Mouse (Mus musculus) heart, postnatal 0 days (tissue): ENCODE measurements around the gene D5Ertd579e. TPM values are rescaled to one million over a fixed set of nuclear protein-coding genes. Genes with fewer than 3 reads are reported as not detected.

Experiments
- ATAC-seq: fragments of 200-750 bp; cut with Nextera tagmentation; 2 replicates; pipeline ENCODE4 v1.8.0; 2017; ENCODE audit warnings: low read depth, moderate number of reproducible peaks, moderate library complexity; ENCODE audit not compliant: insufficient read depth
- DNase-seq: peaks from one replicate; pipeline ENCODE4 v3.0.0-alpha.2; 2016; ENCODE audit warnings: low spot score
- H3K27ac ChIP-seq: fragments of 300-500 bp; sonication (generic); 2 replicates; pipeline ENCODE4 v1.5.1; 2014; ENCODE audit warnings: low read depth, mild to moderate bottlenecking
- H3K27me3 ChIP-seq: fragments of 300-500 bp; sonication (generic); 2 replicates; pipeline ENCODE4 v1.6.1; 2014; ENCODE audit warnings: low read length, mixed read lengths; ENCODE audit not compliant: control insufficient read depth, insufficient read depth
- H3K36me3 ChIP-seq: fragments of 300-500 bp; sonication (generic); replicated peaks from 2 replicates; pipeline ENCODE4 v1.6.1; 2014; ENCODE audit warnings: low read length, mixed read lengths; ENCODE audit not compliant: control insufficient read depth, insufficient read depth
- H3K4me1 ChIP-seq: fragments of 300-500 bp; sonication (generic); 2 replicates; pipeline ENCODE4 v1.6.1; 2014; ENCODE audit warnings: antibody characterized with exemption; ENCODE audit not compliant: control insufficient read depth, insufficient read depth
- H3K4me2 ChIP-seq: fragments of 300-500 bp; sonication (generic); 2 replicates; pipeline ENCODE4 v1.6.1; 2014; ENCODE audit warnings: low read depth, mild to moderate bottlenecking, low read length, moderate library complexity
- H3K4me3 ChIP-seq: fragments of 300-500 bp; sonication (generic); 2 replicates; pipeline ENCODE4 v1.5.1; 2014; ENCODE audit warnings: low read depth, low read length
- H3K9ac ChIP-seq: fragments of 300-500 bp; sonication (generic); replicated peaks from 2 replicates; pipeline ENCODE4 v1.6.1; 2014; ENCODE audit warnings: low read depth, low read length, mixed read lengths
- H3K9me3 ChIP-seq: fragments of 300-500 bp; sonication (generic); replicated peaks from 2 replicates; pipeline ENCODE4 v1.6.1; 2016; ENCODE audit warnings: low read length; ENCODE audit not compliant: control insufficient read depth
- CTCF ChIP-seq: IDR thresholded peaks from 2 replicates; pipeline ENCODE4 v1.5.1; 2016; ENCODE audit warnings: antibody characterized with exemption, control low read depth, low read depth
- EP300 ChIP-seq: IDR thresholded peaks from 2 replicates; pipeline ENCODE4 v1.6.1; 2016; ENCODE audit warnings: antibody characterized with exemption, low read depth
- WGBS: fragments of 180-500 bp; shearing (Covaris S2); extraction: QIAGEN DNeasy Blood & Tissue Kit; methylation state at CpG from one replicate; pipeline ENCODE4 v1.1.7; 2014; 5-methylcytosine and 5-hydroxymethylcytosine counted together
- polyA plus RNA-seq: library from polyadenylated mRNA; unstranded; fragments of >200 nt; fragmentation: Nextera tagmentation; extraction: Ambion mirVana; gene quantifications from 2 replicates; pipeline ENCODE4 v1.2.1, GENCODE M21; 2015
- total RNA-seq: library from RNA; depleted of rRNA; stranded (reverse); fragments of >200 nt; gene quantifications from 2 replicates; pipeline ENCODE4 v1.2.3, GENCODE M21; 2014; ENCODE audit warnings: low replicate concordance

Gene D5Ertd579e
- total and polyA plus RNA-seq, 2 experiments from 2014 or later: 28.5 to 52.6 TPM

DNA sequence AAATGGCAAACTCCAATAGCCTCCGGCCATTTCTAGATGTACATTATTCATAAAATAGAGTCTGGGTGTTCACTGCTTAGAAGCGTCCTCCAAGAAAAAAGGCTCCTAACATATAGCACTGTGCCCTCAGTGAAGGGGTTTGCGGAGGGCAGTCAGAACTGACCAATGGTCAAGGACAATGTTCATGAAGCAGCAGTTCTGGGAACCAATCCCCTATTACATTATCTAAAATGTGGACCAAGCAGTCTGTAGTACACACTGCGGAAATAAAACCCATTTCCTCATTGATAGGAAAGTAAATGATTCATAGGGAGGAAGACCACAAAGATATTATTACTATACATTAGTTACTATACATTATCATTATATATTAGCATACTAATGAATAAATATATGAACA is 135.3 kb downstream of the D5Ertd579e start:
- no peak overlapping the region for H3K4me3 ChIP-seq
- H3K36me3 ChIP-seq: no peaks in the 10 kb centered on the region
- no peaks in the 10 kb centered on the region for H3K27me3 ChIP-seq
- WGBS: 81% methylated on average over 4 of the region's 4 CpGs
- H3K4me2 ChIP-seq: no peak overlapping the region
- peaks cover 12% of the 10 kb centered on the region for H3K4me1 ChIP-seq
- 0 out of 2 replicates have a peak overlapping the region, but pooled peaks have one; percentile 9 for H3K27ac ChIP-seq
- DNase-seq (no peak), ATAC-seq (no peak)
- H3K9ac ChIP-seq: no peak overlapping the region
- no peak for TF ChIP-seq CTCF
- TF ChIP-seq EP300: no peak
- no peaks in the 10 kb centered on the region for H3K9me3 ChIP-seq

DNA sequence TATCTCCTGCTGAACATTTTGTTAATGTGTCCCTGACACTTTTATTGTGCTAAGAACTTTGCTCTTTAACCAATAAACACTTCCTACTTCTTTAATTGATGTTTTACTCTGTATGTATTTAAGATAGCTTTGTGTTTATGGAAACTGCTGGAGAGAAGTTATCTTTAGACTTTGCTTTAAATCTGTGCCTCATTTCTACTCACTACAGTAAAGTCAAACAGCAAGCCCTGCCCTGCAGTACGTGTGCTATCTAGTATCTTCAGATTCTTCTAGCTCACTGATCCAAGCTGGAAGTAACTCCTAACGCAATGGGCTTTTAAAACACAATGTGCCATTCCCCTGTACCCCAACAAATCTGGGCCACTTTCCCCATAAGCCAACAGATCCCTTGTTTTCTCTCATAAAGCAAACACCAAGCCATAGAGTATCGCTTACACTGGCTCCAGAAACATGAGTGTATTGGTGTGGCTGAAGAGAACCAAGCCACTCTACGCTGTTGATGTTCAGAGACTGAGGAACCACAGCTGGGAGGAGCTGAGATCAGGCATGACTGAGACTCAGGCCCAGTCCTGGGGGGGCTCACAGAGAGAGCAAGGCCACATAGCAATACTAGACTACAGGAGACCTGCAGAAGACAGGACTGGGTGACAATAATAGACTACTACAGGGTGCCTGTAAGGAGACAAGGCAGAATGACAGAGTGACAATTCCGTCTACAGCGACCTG is 136.2 kb downstream of the D5Ertd579e start:
- Histone ChIP-seq H3K36me3 (no peaks in the 10 kb centered on the region), H3K9me3 (no peaks in the 10 kb centered on the region), H3K4me3 (no peak overlapping the region), H3K9ac (no peak overlapping the region), H3K4me1 (peaks cover 13% of the 10 kb centered on the region), H3K27me3 (no peaks in the 10 kb centered on the region), H3K4me2 (no peak overlapping the region), H3K27ac (no peak overlapping the region)
- no peak for TF ChIP-seq EP300
- no peak for TF ChIP-seq CTCF
- WGBS: 72% methylated on average over 6 of the region's 6 CpGs
- DNase-seq (no peak), ATAC-seq (no peak)

DNA sequence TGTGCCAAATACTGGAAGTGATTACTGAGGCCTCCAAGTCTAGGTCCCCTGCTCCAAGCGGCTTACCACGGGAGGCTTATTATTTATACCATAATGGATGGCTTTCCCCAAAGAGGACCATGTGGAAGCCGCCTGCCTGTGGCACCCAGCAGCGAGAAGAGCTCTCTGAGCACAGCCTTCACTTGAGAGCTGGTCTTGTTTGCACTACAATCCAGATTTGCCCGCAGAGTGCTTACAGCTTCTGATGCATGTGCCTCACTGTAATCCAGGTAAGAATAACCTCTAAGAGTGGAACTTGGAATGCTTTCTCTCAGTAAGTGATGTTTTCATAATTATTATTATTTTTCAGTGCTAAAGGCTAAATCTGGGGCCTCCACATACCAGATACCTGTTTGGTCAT is 136.7 kb downstream of the D5Ertd579e start:
- H3K4me3 ChIP-seq: no peak overlapping the region
- no peak for TF ChIP-seq CTCF
- no peak for TF ChIP-seq EP300
- 87% methylated on average over 5 of the region's 5 CpGs for WGBS
- no peaks in the 10 kb centered on the region for H3K9me3 ChIP-seq
- H3K9ac ChIP-seq: no peak overlapping the region
- H3K4me2 ChIP-seq: no peak overlapping the region
- H3K27me3 ChIP-seq: no peaks in the 10 kb centered on the region
- no peaks in the 10 kb centered on the region for H3K36me3 ChIP-seq
- no peak for DNase-seq
- no peak for ATAC-seq
- H3K4me1 ChIP-seq: peaks cover 19% of the 10 kb centered on the region
- no peak overlapping the region for H3K27ac ChIP-seq

DNA sequence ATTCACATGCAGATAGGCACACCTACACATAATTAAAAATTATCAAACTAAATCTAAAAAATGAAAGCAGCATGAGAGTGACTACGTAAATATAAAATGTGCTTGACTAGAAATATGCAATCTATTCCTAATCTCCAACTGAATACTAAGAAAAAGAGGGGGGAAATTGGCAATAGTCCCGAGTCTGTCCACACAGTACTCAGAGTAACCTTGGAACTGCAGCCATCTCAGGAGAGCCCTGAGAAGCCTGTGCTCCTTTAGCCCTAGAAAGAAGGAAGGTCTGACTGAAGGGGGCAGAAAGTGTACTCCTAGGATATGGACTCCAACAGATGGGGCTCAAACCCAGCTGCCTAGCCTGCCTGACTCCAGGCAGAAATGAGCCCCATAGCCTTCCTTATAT is 137.3 kb downstream of the D5Ertd579e start:
- ATAC-seq: no peak

DNA sequence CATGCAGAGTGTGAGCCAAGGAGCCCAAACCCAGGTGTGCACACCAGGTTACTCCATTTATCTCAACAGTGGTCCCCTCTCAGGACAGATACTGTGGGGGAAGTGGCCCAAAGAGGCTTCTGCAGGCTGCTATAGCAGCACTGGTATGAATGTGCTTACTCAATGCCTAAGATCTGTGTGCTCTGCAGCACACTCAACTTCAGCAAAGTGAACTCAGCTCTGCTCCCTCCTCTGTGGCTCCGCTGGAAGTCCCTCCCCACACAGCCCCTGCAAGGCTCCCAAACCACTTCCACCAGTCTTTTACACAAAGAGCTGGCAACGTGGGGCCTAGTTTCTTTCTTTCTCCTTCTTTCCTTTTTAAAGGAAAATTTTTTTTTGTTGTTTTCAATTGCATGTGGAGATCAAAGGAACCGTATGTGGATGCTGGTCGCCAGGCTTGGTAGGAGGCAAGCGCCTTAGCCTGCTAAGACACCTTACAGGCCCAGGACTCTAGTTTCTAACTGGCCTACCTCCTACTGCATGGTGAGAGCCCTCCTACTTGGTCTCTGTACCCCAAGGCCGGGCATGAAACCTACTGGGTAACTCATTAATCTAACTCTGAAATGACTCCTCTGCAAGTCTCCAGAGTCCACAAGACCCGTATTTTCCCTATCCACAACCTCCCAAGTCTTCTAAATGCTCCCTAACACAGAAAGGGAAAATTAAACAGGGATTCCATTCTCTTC is 138.1 kb downstream of the D5Ertd579e start:
- Histone ChIP-seq H3K4me1 (peaks cover 18% of the 10 kb centered on the region), H3K4me3 (no peak overlapping the region), H3K27me3 (no peaks in the 10 kb centered on the region), H3K36me3 (no peaks in the 10 kb centered on the region), H3K9ac (no peak overlapping the region), H3K4me2 (no peak overlapping the region), H3K9me3 (no peaks in the 10 kb centered on the region), H3K27ac (no peak overlapping the region; the same call in 1 of the 2 replicates)
- DNase-seq (no peak), ATAC-seq (no peak)
- no peak for TF ChIP-seq CTCF
- 67% methylated on average over 7 of the region's 7 CpGs for WGBS

More for the DNA sequence above, 137.3 kb downstream of the D5Ertd579e start:
- peaks cover 23% of the 10 kb centered on the region for H3K4me1 ChIP-seq
- 69% methylated on average over 2 of the region's 2 CpGs for WGBS
- H3K27me3 ChIP-seq: no peaks in the 10 kb centered on the region
- no peak overlapping the region for H3K4me3 ChIP-seq
- no peak overlapping the region for H3K4me2 ChIP-seq
- H3K27ac ChIP-seq: no peak overlapping the region
- H3K36me3 ChIP-seq: no peaks in the 10 kb centered on the region
- no peak for DNase-seq
- H3K9ac ChIP-seq: no peak overlapping the region
- TF ChIP-seq CTCF (no peak), EP300 (no peak)
- no peaks in the 10 kb centered on the region for H3K9me3 ChIP-seq
